Mouse (Mus musculus) erythroblast, embryonic 14.5 days (primary cell): ENCODE measurements around the gene Sdhd.

Source experiments
- GATA1 ChIP-seq: IDR thresholded peaks from 2 replicates; pipeline ENCODE4 v1.6.1; 2012; ENCODE audit warnings: low read length, inconsistent platforms, mixed read lengths
- TAL1 ChIP-seq: IDR thresholded peaks from 3 replicates; pipeline ENCODE4 v1.6.1; 2012; ENCODE audit warnings: low read length, inconsistent platforms, mixed read lengths

DNA sequence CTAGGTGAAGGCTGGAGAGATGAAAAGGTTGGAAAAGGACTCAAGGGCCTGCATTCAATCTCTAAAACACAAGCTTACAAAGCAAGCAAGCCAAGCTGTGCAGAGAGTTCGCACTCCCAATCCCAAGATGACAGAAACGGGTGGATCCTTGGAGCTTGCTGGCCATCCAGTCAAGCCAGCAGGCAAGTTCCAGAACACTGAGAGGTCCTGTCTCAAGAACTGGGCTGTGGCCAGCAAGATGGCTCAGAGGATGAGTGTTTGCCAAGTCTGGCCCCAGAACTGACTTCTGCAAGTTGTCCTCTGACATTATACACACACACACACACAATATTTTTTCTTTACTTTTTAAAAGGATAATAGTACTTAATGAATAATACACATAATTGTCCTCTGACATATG, 35.7 kb downstream of the Sdhd start:
- no peak for TF ChIP-seq GATA1
- TF ChIP-seq TAL1, result no peak
